ENCODE assay signal across 27 mouse cellular contexts in the genomic region with DNA sequence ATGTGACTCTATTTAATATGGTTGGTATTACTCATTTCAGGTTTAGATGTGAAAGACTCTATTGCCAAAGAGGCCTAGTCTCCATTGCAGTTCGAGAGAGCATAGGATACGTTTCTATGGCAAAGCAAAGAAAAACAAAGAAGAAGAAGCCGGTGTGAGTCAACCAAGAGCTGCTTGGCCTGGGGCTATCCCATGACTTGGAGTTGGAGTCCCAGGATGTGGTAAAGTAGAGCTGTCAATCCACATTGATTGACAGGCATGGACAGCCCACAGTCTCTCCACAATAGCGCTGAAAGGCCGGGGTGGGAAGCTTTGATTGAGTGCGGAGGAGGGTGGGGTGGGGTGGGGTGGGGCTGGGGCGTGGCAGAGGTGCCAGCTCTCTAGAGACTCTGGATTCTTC. TPM values are rescaled to one million over a fixed set of nuclear protein-coding genes. Genes with fewer than 3 reads are reported as not detected.
DNase-seq lines count a peak whose midpoint lies in the region; ATAC-seq and TF ChIP-seq lines count a peak whose summit lies in the region.
"Had no signal": no experiment of that assay in that cellular context is flagged by ENCODE, and none has a peak within 500 bp of the region (broad histone marks: within the 10 kb centered on the region; RNA-seq: fewer than 3 reads in every experiment).

No protein-coding gene starts in this region.

- no peak for TF ChIP-seq CTCF in gastrocnemius, adult 2 months (IDR thresholded peaks at IDR 0.05)
- no peak for TF ChIP-seq CTCF in liver, postnatal 0 days (IDR thresholded peaks at IDR 0.05; ENCODE audit: low read depth)

- intact Hi-C loops in gastrocnemius, adult 2 months (cut with DNase I) = no loop called here

- H3K4me2 ChIP-seq in liver, postnatal 0 days (ENCODE audit: low read depth, low read length) = no peak overlapping the region
- H3K4me2 ChIP-seq: embryonic facial prominence, embryonic 12.5 days; forebrain, embryonic 12.5 days; forebrain, embryonic 15.5 days; heart, embryonic 13.5 days; hindbrain, embryonic 14.5 days had no signal

- H3K4me1 ChIP-seq in ES-E14 (ENCODE audit: control insufficient read depth in 2 of 2, insufficient read depth in 2 of 2, low read length in 2 of 2, poor library complexity in 1 of 2) = peaks cover 12 to 34% of the 10 kb centered on the region in 2 experiments; a peak in 3 of 4 replicates
- no peaks in the 10 kb centered on the region for H3K4me1 ChIP-seq in liver, postnatal 0 days (ENCODE audit: insufficient read depth)

- WGBS in liver, postnatal 0 days (ENCODE audit: insufficient replicate concordance) = 59% methylated on average over 7 of the region's 7 CpGs

- in situ Hi-C loops in ES-E14 (cut with MboI; ENCODE audit: low sequenced_read_pairs in 2 of 2, unreplicated experiment in 2 of 2) = no loop called here

- no peak for ATAC-seq in liver, postnatal 0 days
- ATAC-seq: forebrain, embryonic 15.5 days; hindbrain, postnatal 0 days; inflammation-experienced regulatory T-cells, adult 6 months; intestine, embryonic 16.5 days had no signal

- no peak overlapping the region for H3K4me3 ChIP-seq in gastrocnemius, adult 2 months
- no peak overlapping the region for H3K4me3 ChIP-seq in ES-E14 (ENCODE audit: insufficient read depth in 1 of 2, low read depth in 1 of 2, low read length in 2 of 2, poor library complexity in 1 of 2, severe bottlenecking in 1 of 2)
- no peak overlapping the region for H3K4me3 ChIP-seq in liver, postnatal 0 days (ENCODE audit: low read depth, low read length)
- H3K4me3 ChIP-seq: embryonic facial prominence, embryonic 12.5 days; erythroblast, embryonic 14.5 days; forebrain, embryonic 12.5 days; forebrain, embryonic 15.5 days; heart, adult 2 months; heart, embryonic 10.5 days; heart, embryonic 13.5 days had no signal

- no peaks in the 10 kb centered on the region for H3K9me3 ChIP-seq in ES-E14 (ENCODE audit: control insufficient read depth, insufficient read depth, low read depth, low read length)
- no peaks in the 10 kb centered on the region for H3K9me3 ChIP-seq in liver, postnatal 0 days (ENCODE audit: low read length)
- H3K9me3 ChIP-seq: embryonic facial prominence, embryonic 12.5 days; forebrain, embryonic 12.5 days; forebrain, embryonic 15.5 days; heart, embryonic 10.5 days; heart, embryonic 13.5 days had no signal

- H3K27ac ChIP-seq in gastrocnemius, adult 2 months = no peak overlapping the region
- H3K27ac ChIP-seq in ES-E14 (ENCODE audit: insufficient read depth, low read depth, low read length, poor library complexity, severe bottlenecking) = no peak overlapping the region; the same call in 1 of the 2 replicates
- no peak overlapping the region for H3K27ac ChIP-seq in liver, postnatal 0 days (ENCODE audit: low read depth)
- H3K27ac ChIP-seq: embryonic facial prominence, embryonic 12.5 days; forebrain, embryonic 12.5 days; forebrain, embryonic 15.5 days; heart, adult 2 months; heart, embryonic 10.5 days; heart, embryonic 13.5 days; hindbrain, embryonic 14.5 days; hindbrain, postnatal 0 days had no signal

- TF ChIP-seq EP300 in liver, postnatal 0 days (IDR thresholded peaks at IDR 0.05; ENCODE audit: low read depth) = no peak

- H3K36me3 ChIP-seq in ES-E14 (ENCODE audit: control insufficient read depth, insufficient read depth, low read length, poor library complexity, severe bottlenecking) = no peaks in the 10 kb centered on the region
- no peaks in the 10 kb centered on the region for H3K36me3 ChIP-seq in liver, postnatal 0 days (replicated peaks; ENCODE audit: insufficient read depth, low read length)
- H3K36me3 ChIP-seq: embryonic facial prominence, embryonic 12.5 days; forebrain, embryonic 12.5 days; forebrain, embryonic 15.5 days; heart, embryonic 10.5 days; heart, embryonic 13.5 days had no signal

- DNase-seq in gastrocnemius, adult 2 months = peak; percentile 8
- no peak for DNase-seq in gastrocnemius, adult 18-20 months (ENCODE audit: low spot score)
- DNase-seq in 3T3-L1 (ENCODE audit: low read depth, low spot score) (peak; percentile 91), ES-E14 (ENCODE audit: low read depth, low spot score) (peak; percentile 81), R1 (ENCODE audit: low read depth, low spot score) (peak; percentile 96)
- no peak for DNase-seq in heart, adult 11 months
- no peak for DNase-seq in thymus, postnatal 4 days
- no peak for DNase-seq in liver, postnatal 0 days
- DNase-seq: adrenal gland, postnatal 14 days; cerebellum, adult 11 months; cerebellum, adult 2 months; cerebellum, postnatal 10 days; gastrocnemius, postnatal 25 days; heart, adult 2 months; heart, postnatal 14 days; heart, postnatal 4 days; kidney, adult 2 months had no signal

- no peaks in the 10 kb centered on the region for H3K27me3 ChIP-seq in liver, postnatal 0 days (ENCODE audit: insufficient read depth, low read length)
- H3K27me3 ChIP-seq: embryonic facial prominence, embryonic 12.5 days; forebrain, embryonic 12.5 days; forebrain, embryonic 15.5 days; heart, embryonic 13.5 days had no signal

- H3K9ac ChIP-seq in ES-E14 (ENCODE audit: insufficient read depth, low read depth, low read length, poor library complexity, severe bottlenecking) = no peak overlapping the region
- no peak overlapping the region for H3K9ac ChIP-seq in liver, postnatal 0 days (replicated peaks)
- H3K9ac ChIP-seq: embryonic facial prominence, embryonic 12.5 days; forebrain, embryonic 12.5 days; forebrain, embryonic 15.5 days; heart, embryonic 13.5 days; hindbrain, embryonic 14.5 days had no signal

TF ChIP-seq in ES-E14, 5 proteins besides CTCF, POLR2A, EP300 and RAD21:
- TF ChIP-seq ZNF384 (IDR thresholded peaks at IDR 0.05; ENCODE audit: low read depth, low read length) (no peak), MAFK (IDR thresholded peaks at IDR 0.05; ENCODE audit: insufficient read depth, low read depth, low read length) (no peak), HCFC1 (IDR thresholded peaks at IDR 0.05; ENCODE audit: borderline replicate concordance, insufficient read depth, low read length) (no peak)

RNA-seq across cellular contexts. Expression of gene Hspb8, which starts 10.2 kb away (rescaled TPM):
- total RNA-seq in gastrocnemius, adult 2 months (2021) = 100 to 1,000 TPM; 234 to 341 TPM
- total RNA-seq in gastrocnemius, adult 18-20 months (2021) = 100 to 1,000 TPM; 232 to 400 TPM
- 11.8 and 29.1 TPM in 2 replicates for total RNA-seq in ES-E14 (2012; rRNA removed)
- polyA plus RNA-seq in liver, postnatal 0 days (2015; fragmentation: Nextera tagmentation; extraction: Ambion mirVana) = 9.1 and 10.6 TPM in 2 replicates
- polyA plus RNA-seq: erythroblast, embryonic 14.5 days; inflammation-experienced regulatory T-cells, adult 6 months had no signal

Comparison
In these comparisons a context has a peak if more than half of its experiments do, and no peak if none do; other contexts are left out.
1. DNase-seq: peak in gastrocnemius, adult 2 months (single experiment), 3T3-L1 (single experiment), ES-E14 (single experiment) and R1 (single experiment); none in gastrocnemius, adult 18-20 months (single experiment), heart, adult 11 months (single experiment), thymus, postnatal 4 days (single experiment) and liver, postnatal 0 days (single experiment).